Mouse (Mus musculus) midbrain, embryonic 15.5 days (tissue): ENCODE measurements around the gene Bcas1. TPM values are rescaled to one million over a fixed set of nuclear protein-coding genes. Genes with fewer than 3 reads are reported as not detected.
A peak's percentile ranks its signal among the peaks of the same experiment; 100 is the strongest.

ENCODE experiments used
- ATAC-seq: fragments of 200-750 bp; cut with Nextera tagmentation; replicated peaks from 2 replicates; pipeline ENCODE4 v1.8.0; 2017; ENCODE audit warnings: moderate TSS enrichment
- H3K27ac ChIP-seq: fragments of 300-500 bp; sonication (generic); 2 replicates; pipeline ENCODE4 v1.5.1; 2015; ENCODE audit warnings: mild to moderate bottlenecking, inconsistent platforms
- H3K27me3 ChIP-seq: fragments of 300-500 bp; sonication (generic); replicated peaks from 2 replicates; pipeline ENCODE4 v1.6.1; 2015; ENCODE audit warnings: inconsistent platforms
- H3K36me3 ChIP-seq: fragments of 300-500 bp; sonication (generic); replicated peaks from 2 replicates; pipeline ENCODE4 v1.6.1; 2015; ENCODE audit warnings: inconsistent platforms
- H3K4me1 ChIP-seq: fragments of 300-500 bp; sonication (generic); 2 replicates; pipeline ENCODE4 v1.6.1; 2015; ENCODE audit warnings: inconsistent platforms
- H3K4me2 ChIP-seq: fragments of 300-500 bp; sonication (generic); 2 replicates; pipeline ENCODE4 v1.6.1; 2015; ENCODE audit warnings: inconsistent platforms, mild to moderate bottlenecking, moderate library complexity
- H3K4me3 ChIP-seq: fragments of 300-500 bp; sonication (generic); 2 replicates; pipeline ENCODE4 v1.5.1; 2015; ENCODE audit warnings: mild to moderate bottlenecking, inconsistent platforms
- H3K9ac ChIP-seq: fragments of 300-500 bp; sonication (generic); 2 replicates; pipeline ENCODE4 v1.6.1; 2015; ENCODE audit warnings: mild to moderate bottlenecking, inconsistent platforms
- H3K9me3 ChIP-seq: fragments of 300-500 bp; sonication (generic); 2 replicates; pipeline ENCODE4 v1.6.1; 2016; ENCODE audit warnings: inconsistent platforms
- WGBS: fragments of 180-500 bp; shearing (Covaris S2); methylation state at CpG from one replicate; pipeline ENCODE4 v1.1.7; 2015; ENCODE audit warnings: mixed read lengths; 5-methylcytosine and 5-hydroxymethylcytosine counted together
- polyA plus RNA-seq: library from polyadenylated mRNA; unstranded; fragments of >200 nt; fragmentation: Nextera tagmentation; extraction: Ambion mirVana; gene quantifications from 2 replicates; pipeline ENCODE4 v1.2.1, GENCODE M21; 2015

Gene Bcas1
- polyA plus RNA-seq, 1 experiment from 2014 or later, result 9.6 TPM

- no peaks in the 10 kb centered on the region for H3K9me3 ChIP-seq
- no peaks in the 10 kb centered on the region for H3K36me3 ChIP-seq
- H3K27me3 ChIP-seq, result no peaks in the 10 kb centered on the region
- H3K4me2 ChIP-seq, result no peak overlapping the region
- peak overlapping the region; percentile 58 for H3K27ac ChIP-seq
- ATAC-seq, result peak; percentile 57
- peaks cover 21% of the 10 kb centered on the region for H3K4me1 ChIP-seq
- 49% methylated on average over 10 of the region's 10 CpGs for WGBS
- no peak overlapping the region for H3K4me3 ChIP-seq
- H3K9ac ChIP-seq, result no peak overlapping the region
Observed at GRCm38 (mm10) chr2:170343819-170344317, 83.8 kb downstream of the Bcas1 start.

- Histone ChIP-seq H3K4me2 (no peak overlapping the region), H3K27me3 (no peaks in the 10 kb centered on the region), H3K4me3 (no peak overlapping the region), H3K9ac (no peak overlapping the region), H3K4me1 (peaks cover 21% of the 10 kb centered on the region), H3K36me3 (no peaks in the 10 kb centered on the region), H3K9me3 (no peaks in the 10 kb centered on the region), H3K27ac (peak overlapping the region; percentile 58)
- WGBS, result 37% methylated on average over 17 of the region's 17 CpGs
- ATAC-seq, result no peak
Observed at GRCm38 (mm10) chr2:170343133-170343818, 84.4 kb downstream of the Bcas1 start.

GRCm38 (mm10) chr2:170342312-170342830 lies 85.3 kb downstream of the Bcas1 start:
- Histone ChIP-seq H3K9me3 (no peaks in the 10 kb centered on the region), H3K27ac (no peak overlapping the region), H3K27me3 (no peaks in the 10 kb centered on the region), H3K36me3 (no peaks in the 10 kb centered on the region), H3K4me1 (peaks cover 21% of the 10 kb centered on the region), H3K4me2 (no peak overlapping the region), H3K9ac (no peak overlapping the region), H3K4me3 (no peak overlapping the region)
- no peak for ATAC-seq
- WGBS, result 88% methylated on average over 12 of the region's 12 CpGs

- 88% methylated on average over 8 of the region's 8 CpGs for WGBS
- no peaks in the 10 kb centered on the region for H3K27me3 ChIP-seq
- ATAC-seq, result no peak
- H3K4me1 ChIP-seq, result peaks cover 21% of the 10 kb centered on the region
- H3K9me3 ChIP-seq, result no peaks in the 10 kb centered on the region
- H3K27ac ChIP-seq, result no peak overlapping the region
- H3K4me2 ChIP-seq, result no peak overlapping the region
- no peak overlapping the region for H3K4me3 ChIP-seq
- no peaks in the 10 kb centered on the region for H3K36me3 ChIP-seq
- H3K9ac ChIP-seq, result no peak overlapping the region
Observed at GRCm38 (mm10) chr2:170341179-170341578, 86.5 kb downstream of the Bcas1 start.

- no peaks in the 10 kb centered on the region for H3K4me1 ChIP-seq
- H3K27ac ChIP-seq, result no peak overlapping the region
- H3K36me3 ChIP-seq, result no peaks in the 10 kb centered on the region
- no peak overlapping the region for H3K9ac ChIP-seq
- H3K27me3 ChIP-seq, result no peaks in the 10 kb centered on the region
- 79% methylated on average over 9 of the region's 9 CpGs for WGBS
- no peak overlapping the region for H3K4me2 ChIP-seq
- H3K9me3 ChIP-seq, result no peaks in the 10 kb centered on the region
- no peak for ATAC-seq
- H3K4me3 ChIP-seq, result no peak overlapping the region
Observed at GRCm38 (mm10) chr2:170336266-170336760, 91.3 kb downstream of the Bcas1 start.

- no peak overlapping the region for H3K27ac ChIP-seq
- no peaks in the 10 kb centered on the region for H3K36me3 ChIP-seq
- no peak overlapping the region for H3K9ac ChIP-seq
- H3K4me3 ChIP-seq, result no peak overlapping the region
- no peaks in the 10 kb centered on the region for H3K4me1 ChIP-seq
- H3K9me3 ChIP-seq, result no peaks in the 10 kb centered on the region
- no peak for ATAC-seq
- no peak overlapping the region for H3K4me2 ChIP-seq
- H3K27me3 ChIP-seq, result no peaks in the 10 kb centered on the region
- WGBS, result 92% methylated on average over 5 of the region's 5 CpGs
Observed at GRCm38 (mm10) chr2:170335168-170335567, 92.5 kb downstream of the Bcas1 start.

GRCm38 (mm10) chr2:170331870-170332269 lies 95.8 kb downstream of the Bcas1 start:
- ATAC-seq, result no peak
- 62% methylated on average over 2 of the region's 2 CpGs for WGBS
- no peaks in the 10 kb centered on the region for H3K4me1 ChIP-seq
- no peak overlapping the region for H3K9ac ChIP-seq
- H3K27me3 ChIP-seq, result no peaks in the 10 kb centered on the region
- H3K27ac ChIP-seq, result no peak overlapping the region
- no peaks in the 10 kb centered on the region for H3K9me3 ChIP-seq
- H3K36me3 ChIP-seq, result no peaks in the 10 kb centered on the region
- no peak overlapping the region for H3K4me2 ChIP-seq
- no peak overlapping the region for H3K4me3 ChIP-seq

- Histone ChIP-seq H3K4me3 (no peak overlapping the region), H3K9me3 (no peaks in the 10 kb centered on the region), H3K4me2 (no peak overlapping the region), H3K36me3 (no peaks in the 10 kb centered on the region), H3K9ac (no peak overlapping the region), H3K4me1 (no peaks in the 10 kb centered on the region), H3K27me3 (no peaks in the 10 kb centered on the region), H3K27ac (no peak overlapping the region)
- no peak for ATAC-seq
- WGBS, result 88% methylated on average over 8 of the region's 8 CpGs
Observed at GRCm38 (mm10) chr2:170330466-170330865, 97.2 kb downstream of the Bcas1 start.

- no peak overlapping the region for H3K27ac ChIP-seq
Observed at GRCm38 (mm10) chr2:170329921-170330320, 97.7 kb downstream of the Bcas1 start.

GRCm38 (mm10) chr2:170323925-170324347 lies 103.7 kb downstream of the Bcas1 start:
- 3% methylated on average over 19 of the region's 19 CpGs for WGBS
- Histone ChIP-seq H3K27ac (no peak overlapping the region), H3K36me3 (no peaks in the 10 kb centered on the region), H3K9me3 (no peaks in the 10 kb centered on the region), H3K4me1 (peaks cover 9% of the 10 kb centered on the region), H3K4me2 (peak overlapping the region; percentile 49), H3K4me3 (peak overlapping the region; percentile 30), H3K9ac (0 out of 2 replicates have a peak overlapping the region, but pooled peaks have one; percentile 11), H3K27me3 (no peaks in the 10 kb centered on the region)
- peak; percentile 82 for ATAC-seq

More at GRCm38 (mm10) chr2:170329921-170330320, 97.7 kb downstream of the Bcas1 start:
- Histone ChIP-seq H3K4me3 (no peak overlapping the region), H3K4me2 (no peak overlapping the region), H3K36me3 (no peaks in the 10 kb centered on the region), H3K9ac (no peak overlapping the region), H3K4me1 (no peaks in the 10 kb centered on the region), H3K9me3 (no peaks in the 10 kb centered on the region), H3K27me3 (no peaks in the 10 kb centered on the region)
- 93% methylated on average over 13 of the region's 13 CpGs for WGBS
- no peak for ATAC-seq

GRCm38 (mm10) chr2:170322013-170322414 lies 105.6 kb downstream of the Bcas1 start:
- Histone ChIP-seq H3K36me3 (no peaks in the 10 kb centered on the region), H3K4me2 (no peak overlapping the region), H3K4me3 (no peak overlapping the region), H3K4me1 (peaks cover 14% of the 10 kb centered on the region), H3K9ac (no peak overlapping the region), H3K27ac (no peak overlapping the region), H3K27me3 (no peaks in the 10 kb centered on the region), H3K9me3 (no peaks in the 10 kb centered on the region)
- 56% methylated on average over 3 of the region's 3 CpGs for WGBS
- ATAC-seq, result no peak

- H3K36me3 ChIP-seq, result no peaks in the 10 kb centered on the region
- H3K9ac ChIP-seq, result no peak overlapping the region
- WGBS, result 69% methylated on average over 5 of the region's 5 CpGs
- H3K9me3 ChIP-seq, result no peaks in the 10 kb centered on the region
- peaks cover 14% of the 10 kb centered on the region for H3K4me1 ChIP-seq
- no peaks in the 10 kb centered on the region for H3K27me3 ChIP-seq
- no peak overlapping the region for H3K4me2 ChIP-seq
- no peak overlapping the region for H3K4me3 ChIP-seq
- no peak for ATAC-seq
- H3K27ac ChIP-seq, result no peak overlapping the region
Observed at GRCm38 (mm10) chr2:170321579-170321978, 106.1 kb downstream of the Bcas1 start.
